Mouse (Mus musculus): Measurements from ENCODE around the gene Chd1. TPM values are rescaled to one million over a fixed set of nuclear protein-coding genes. Genes with fewer than 3 reads are reported as not detected.
"Not testable (repeated sequence)": the region's sequence is repeated elsewhere in the genome, so short reads cannot be mapped to it uniquely, and the experiment has no call there.

Chd1 gene
- polyA plus RNA-seq, 1 experiment from 2014 or later, result 46.9 TPM

GRCm38 (mm10) chr17:15720841-15721240 lies 16.1 kb downstream of the Chd1 start:
- Histone ChIP-seq H3K4me3 (ENCODE audit: low read depth, low read length) (no peak overlapping the region), H3K36me3 (ENCODE audit: control insufficient read depth, insufficient read depth, low read length) (peaks cover under 1% of the 10 kb centered on the region; the same call in 1 of the 2 replicates), H3K27ac (ENCODE audit: low read depth, low read length) (no peak overlapping the region), H3K4me2 (ENCODE audit: low read depth, low read length, severe bottlenecking) (no peak overlapping the region), H3K9me3 (ENCODE audit: control insufficient read depth, low read length) (no peaks in the 10 kb centered on the region), H3K9ac (ENCODE audit: low read length) (no peak overlapping the region), H3K4me1 (replicated peaks; ENCODE audit: control insufficient read depth, insufficient read depth, low read length) (no peaks in the 10 kb centered on the region), H3K27me3 (ENCODE audit: control insufficient read depth, insufficient read depth, low read length) (no peaks in the 10 kb centered on the region)
- DNase-seq (ENCODE audit: low spot score), result no peak
- ATAC-seq (replicated peaks; ENCODE audit: low FRiP score), result no peak
- 94% methylated on average over 3 of the region's 3 CpGs for WGBS

GRCm38 (mm10) chr17:15723291-15723690 lies 18.5 kb downstream of the Chd1 start:
- Histone ChIP-seq H3K27ac (ENCODE audit: low read depth, low read length) (no peak overlapping the region), H3K4me3 (ENCODE audit: low read depth, low read length) (no peak overlapping the region), H3K27me3 (ENCODE audit: control insufficient read depth, insufficient read depth, low read length) (no peaks in the 10 kb centered on the region), H3K4me2 (ENCODE audit: low read depth, low read length, severe bottlenecking) (no peak overlapping the region), H3K36me3 (ENCODE audit: control insufficient read depth, insufficient read depth, low read length) (peaks cover 10% of the 10 kb centered on the region), H3K9me3 (ENCODE audit: control insufficient read depth, low read length) (no peaks in the 10 kb centered on the region), H3K4me1 (replicated peaks; ENCODE audit: control insufficient read depth, insufficient read depth, low read length) (no peaks in the 10 kb centered on the region), H3K9ac (ENCODE audit: low read length) (no peak overlapping the region)
- ATAC-seq (replicated peaks; ENCODE audit: low FRiP score) (no peak), DNase-seq (ENCODE audit: low spot score) (no peak)
- WGBS, result 97% methylated on average over 1 of the region's 1 CpGs

- not testable (repeated sequence) for H3K4me2 ChIP-seq (ENCODE audit: low read depth, low read length, severe bottlenecking); H3K4me3 ChIP-seq (ENCODE audit: low read depth, low read length); H3K27ac ChIP-seq (ENCODE audit: low read depth, low read length); DNase-seq (ENCODE audit: low spot score); ATAC-seq (replicated peaks; ENCODE audit: low FRiP score); H3K4me1 ChIP-seq (replicated peaks; ENCODE audit: control insufficient read depth, insufficient read depth, low read length); H3K9me3 ChIP-seq (ENCODE audit: control insufficient read depth, low read length); H3K27me3 ChIP-seq (ENCODE audit: control insufficient read depth, insufficient read depth, low read length); H3K9ac ChIP-seq (ENCODE audit: low read length)
- 88% methylated on average over 2 of the region's 5 CpGs for WGBS
- H3K36me3 ChIP-seq (ENCODE audit: control insufficient read depth, insufficient read depth, low read length), result peaks cover 10% of the 10 kb centered on the region
Measured at GRCm38 (mm10) chr17:15723866-15724475, 19.2 kb downstream of the Chd1 start.

GRCm38 (mm10) chr17:15731706-15732105 lies 26.9 kb downstream of the Chd1 start:
- Histone ChIP-seq H3K9ac (ENCODE audit: low read length) (no peak overlapping the region), H3K4me1 (replicated peaks; ENCODE audit: control insufficient read depth, insufficient read depth, low read length) (no peaks in the 10 kb centered on the region), H3K36me3 (ENCODE audit: control insufficient read depth, insufficient read depth, low read length) (peaks cover 7% of the 10 kb centered on the region), H3K9me3 (ENCODE audit: control insufficient read depth, low read length) (no peaks in the 10 kb centered on the region), H3K4me3 (ENCODE audit: low read depth, low read length) (no peak overlapping the region), H3K27me3 (ENCODE audit: control insufficient read depth, insufficient read depth, low read length) (no peaks in the 10 kb centered on the region), H3K4me2 (ENCODE audit: low read depth, low read length, severe bottlenecking) (no peak overlapping the region), H3K27ac (ENCODE audit: low read depth, low read length) (no peak overlapping the region)
- DNase-seq (ENCODE audit: low spot score) (no peak), ATAC-seq (replicated peaks; ENCODE audit: low FRiP score) (no peak)
- 94% methylated on average over 5 of the region's 5 CpGs for WGBS

- ATAC-seq (replicated peaks; ENCODE audit: low FRiP score) (no peak), DNase-seq (ENCODE audit: low spot score) (no peak)
- H3K36me3 ChIP-seq (ENCODE audit: control insufficient read depth, insufficient read depth, low read length), result peaks cover 3% of the 10 kb centered on the region
- no peak overlapping the region for H3K4me2 ChIP-seq (ENCODE audit: low read depth, low read length, severe bottlenecking)
- 92% methylated on average over 10 of the region's 10 CpGs for WGBS
- no peaks in the 10 kb centered on the region for H3K4me1 ChIP-seq (replicated peaks; ENCODE audit: control insufficient read depth, insufficient read depth, low read length)
- H3K27me3 ChIP-seq (ENCODE audit: control insufficient read depth, insufficient read depth, low read length), result no peaks in the 10 kb centered on the region
- H3K4me3 ChIP-seq (ENCODE audit: low read depth, low read length), result no peak overlapping the region
- H3K27ac ChIP-seq (ENCODE audit: low read depth, low read length), result no peak overlapping the region
- H3K9ac ChIP-seq (ENCODE audit: low read length), result no peak overlapping the region
- no peaks in the 10 kb centered on the region for H3K9me3 ChIP-seq (ENCODE audit: control insufficient read depth, low read length)
Measured at GRCm38 (mm10) chr17:15737346-15737917, 32.7 kb downstream of the Chd1 start.

GRCm38 (mm10) chr17:15741836-15742235 lies 37.1 kb downstream of the Chd1 start:
- H3K9me3 ChIP-seq (ENCODE audit: control insufficient read depth, low read length), result no peaks in the 10 kb centered on the region
- DNase-seq (ENCODE audit: low spot score), result no peak
- ATAC-seq (replicated peaks; ENCODE audit: low FRiP score), result no peak
- no peak overlapping the region for H3K27ac ChIP-seq (ENCODE audit: low read depth, low read length)
- no peaks in the 10 kb centered on the region for H3K4me1 ChIP-seq (replicated peaks; ENCODE audit: control insufficient read depth, insufficient read depth, low read length)
- WGBS, result 93% methylated on average over 8 of the region's 8 CpGs
- no peak overlapping the region for H3K4me2 ChIP-seq (ENCODE audit: low read depth, low read length, severe bottlenecking)
- no peak overlapping the region for H3K4me3 ChIP-seq (ENCODE audit: low read depth, low read length)
- peaks cover 3% of the 10 kb centered on the region for H3K36me3 ChIP-seq (ENCODE audit: control insufficient read depth, insufficient read depth, low read length)
- no peak overlapping the region for H3K9ac ChIP-seq (ENCODE audit: low read length)
- no peaks in the 10 kb centered on the region for H3K27me3 ChIP-seq (ENCODE audit: control insufficient read depth, insufficient read depth, low read length)

- no peaks in the 10 kb centered on the region for H3K9me3 ChIP-seq (ENCODE audit: control insufficient read depth, low read length)
- no peak overlapping the region for H3K4me2 ChIP-seq (ENCODE audit: low read depth, low read length, severe bottlenecking)
- ATAC-seq (replicated peaks; ENCODE audit: low FRiP score) (no peak), DNase-seq (ENCODE audit: low spot score) (no peak)
- no peak overlapping the region for H3K9ac ChIP-seq (ENCODE audit: low read length)
- no peak overlapping the region for H3K27ac ChIP-seq (ENCODE audit: low read depth, low read length)
- H3K27me3 ChIP-seq (ENCODE audit: control insufficient read depth, insufficient read depth, low read length), result no peaks in the 10 kb centered on the region
- no peak overlapping the region for H3K4me3 ChIP-seq (ENCODE audit: low read depth, low read length)
- H3K36me3 ChIP-seq (ENCODE audit: control insufficient read depth, insufficient read depth, low read length), result peaks cover 3% of the 10 kb centered on the region
- no peaks in the 10 kb centered on the region for H3K4me1 ChIP-seq (replicated peaks; ENCODE audit: control insufficient read depth, insufficient read depth, low read length)
- 94% methylated on average over 10 of the region's 10 CpGs for WGBS
Measured at GRCm38 (mm10) chr17:15742953-15743352, 38.2 kb downstream of the Chd1 start.

- no peaks in the 10 kb centered on the region for H3K9me3 ChIP-seq (ENCODE audit: control insufficient read depth, low read length)
- no peaks in the 10 kb centered on the region for H3K4me1 ChIP-seq (replicated peaks; ENCODE audit: control insufficient read depth, insufficient read depth, low read length)
- H3K36me3 ChIP-seq (ENCODE audit: control insufficient read depth, insufficient read depth, low read length), result peaks cover 3% of the 10 kb centered on the region
- ATAC-seq (replicated peaks; ENCODE audit: low FRiP score) (no peak), DNase-seq (ENCODE audit: low spot score) (no peak)
- no peak overlapping the region for H3K9ac ChIP-seq (ENCODE audit: low read length)
- H3K27me3 ChIP-seq (ENCODE audit: control insufficient read depth, insufficient read depth, low read length), result no peaks in the 10 kb centered on the region
- H3K4me3 ChIP-seq (ENCODE audit: low read depth, low read length), result no peak overlapping the region
- WGBS, result 86% methylated on average over 5 of the region's 5 CpGs
- H3K4me2 ChIP-seq (ENCODE audit: low read depth, low read length, severe bottlenecking), result no peak overlapping the region
- H3K27ac ChIP-seq (ENCODE audit: low read depth, low read length), result no peak overlapping the region
Measured at GRCm38 (mm10) chr17:15743379-15743778, 38.6 kb downstream of the Chd1 start.

- Histone ChIP-seq H3K27me3 (ENCODE audit: control insufficient read depth, insufficient read depth, low read length) (no peaks in the 10 kb centered on the region), H3K9me3 (ENCODE audit: control insufficient read depth, low read length) (no peaks in the 10 kb centered on the region), H3K4me3 (ENCODE audit: low read depth, low read length) (no peak overlapping the region), H3K27ac (ENCODE audit: low read depth, low read length) (no peak overlapping the region), H3K4me1 (replicated peaks; ENCODE audit: control insufficient read depth, insufficient read depth, low read length) (no peaks in the 10 kb centered on the region), H3K4me2 (ENCODE audit: low read depth, low read length, severe bottlenecking) (no peak overlapping the region), H3K36me3 (ENCODE audit: control insufficient read depth, insufficient read depth, low read length) (peaks cover 3% of the 10 kb centered on the region; the same call in 1 of the 2 replicates), H3K9ac (ENCODE audit: low read length) (no peak overlapping the region)
- DNase-seq (ENCODE audit: low spot score) (no peak), ATAC-seq (replicated peaks; ENCODE audit: low FRiP score) (no peak)
- WGBS, result 87% methylated on average over 11 of the region's 11 CpGs
Measured at GRCm38 (mm10) chr17:15746696-15747095, 41.9 kb downstream of the Chd1 start.

All from forebrain, embryonic 11.5 days (tissue).